Mouse (Mus musculus): ENCODE measurements at regions not wholly inside any gene's neighbourhood (a gene's known extent, or its start where the extent isn't known, plus 50 kb on each side); places are given as distances from the start of the nearest gene placed in this dataset.

DNA sequence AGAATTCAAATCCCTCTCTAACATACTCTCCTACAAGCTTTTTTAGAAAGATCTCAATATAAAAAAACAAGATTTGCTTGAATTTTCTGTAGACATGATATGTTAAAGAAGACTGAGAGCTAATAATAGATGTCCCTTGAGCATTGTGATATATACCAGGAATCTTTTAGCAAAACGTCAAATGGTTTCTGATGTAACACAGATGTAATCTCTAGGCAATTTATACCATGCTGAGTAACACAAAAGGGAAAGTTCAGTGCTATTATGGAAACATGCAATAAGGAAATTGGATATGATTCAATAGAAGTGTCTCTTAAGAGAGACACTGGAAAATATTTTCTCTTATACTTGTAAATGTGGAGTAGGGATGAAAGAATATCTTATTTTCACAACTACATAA lies 434.8 kb upstream of the Fsip2 start:
- intact Hi-C loops (cut with DNase I) = no loop called here
- DNase-seq (ENCODE audit: low spot score in 2 of 2) = no peak

DNA sequence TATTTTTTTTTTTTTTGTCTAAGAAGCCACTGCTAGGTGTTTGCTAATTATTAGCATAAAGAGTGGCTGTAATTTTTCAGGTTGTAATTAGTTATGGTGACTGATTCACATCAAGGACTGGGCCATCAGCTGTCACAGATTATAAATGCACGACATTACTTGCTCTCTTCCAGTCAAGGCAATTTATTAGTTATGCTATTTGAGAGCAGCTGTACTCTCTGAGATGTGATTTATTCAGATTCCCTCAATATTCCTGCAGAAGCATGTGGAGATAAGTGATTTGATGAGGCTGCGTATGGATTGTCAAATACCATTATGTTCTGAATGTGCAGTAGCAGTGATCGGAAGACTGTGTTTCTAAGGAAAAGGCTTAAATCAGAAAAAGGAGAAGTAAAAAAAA lies 428.3 kb upstream of the Fsip2 start:
- DNase-seq (ENCODE audit: low spot score in 2 of 2) = no peak
- intact Hi-C loops (cut with DNase I) = no loop called here

- DNase-seq (ENCODE audit: low spot score in 2 of 2) = no peak
- intact Hi-C loops (cut with DNase I) = no loop called here
Measured at GRCm38 (mm10) chr2:82519951-82520350, 423.5 kb upstream of the Fsip2 start.

DNA sequence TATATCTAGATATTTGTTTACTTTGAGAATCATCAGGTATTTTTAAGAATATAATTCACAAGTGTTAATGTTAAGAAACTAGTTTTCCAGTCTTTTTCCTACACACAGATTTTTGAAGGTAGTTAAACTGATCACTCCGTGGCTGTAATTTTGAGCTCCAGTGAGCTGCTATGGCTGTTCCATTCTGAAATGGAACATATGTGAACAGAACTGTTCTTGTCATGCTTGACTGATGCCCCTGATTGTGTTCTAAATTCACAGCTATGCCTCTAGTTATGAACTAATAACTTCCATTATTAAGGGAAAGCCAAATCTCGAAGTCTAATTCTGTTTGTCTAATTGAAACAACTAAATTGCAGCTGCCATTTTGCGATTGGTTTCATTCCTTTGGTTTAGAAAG lies 404.5 kb upstream of the Fsip2 start:
- no peak for DNase-seq (ENCODE audit: low spot score in 2 of 2)
- intact Hi-C loops (cut with DNase I) = no loop called here

DNA sequence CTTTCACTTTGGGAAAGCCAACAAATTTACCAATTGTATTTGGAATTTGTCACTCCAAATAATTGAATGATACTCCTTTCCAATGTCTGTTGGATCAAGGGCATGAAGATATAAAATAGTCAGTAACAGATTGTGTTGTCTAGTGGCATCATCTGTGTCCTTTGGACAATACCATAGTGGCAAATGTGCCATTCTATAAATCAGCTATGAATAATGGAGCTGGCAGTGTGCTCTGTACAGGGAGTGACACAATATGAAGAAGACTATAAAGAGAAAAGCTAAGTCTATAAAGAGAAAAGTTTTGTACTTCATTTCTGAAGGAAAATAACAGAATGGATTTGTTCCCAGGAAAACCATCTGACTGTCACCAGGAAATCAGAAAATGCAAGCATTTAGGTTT lies 402.8 kb upstream of the Fsip2 start:
- no peak for DNase-seq (ENCODE audit: low spot score in 2 of 2)
- intact Hi-C loops (cut with DNase I) = no loop called here

DNA sequence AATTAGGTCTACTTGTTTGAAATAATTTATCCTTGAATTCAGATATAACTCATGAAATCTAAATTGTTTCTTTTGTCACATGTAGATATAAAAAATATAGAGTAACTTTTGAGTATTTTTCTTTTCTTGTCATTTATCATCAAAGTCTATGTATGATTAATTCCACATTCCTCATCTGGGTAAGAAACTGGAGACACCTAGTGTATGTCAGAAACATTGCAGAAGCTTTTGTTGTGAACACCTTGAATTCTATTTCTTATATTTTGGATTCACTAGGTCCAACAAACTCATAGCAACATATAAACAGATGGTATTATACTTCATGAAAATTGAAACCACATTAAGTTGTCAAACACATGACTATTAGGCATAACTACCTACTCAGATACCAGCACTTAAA lies 373.1 kb upstream of the Fsip2 start:
- no peak for DNase-seq (ENCODE audit: low spot score in 2 of 2)
- intact Hi-C loops (cut with DNase I) = loop anchor here (10.0 kb wide), 2 partner anchors 186 to 764 kb away; no protein-coding TSS in a partner anchor

GRCm38 (mm10) chr2:82572099-82572498 lies 371.3 kb upstream of the Fsip2 start:
- intact Hi-C loops (cut with DNase I) = loop anchor here (10.0 kb wide), 2 partner anchors 187 to 763 kb away; no protein-coding TSS in a partner anchor
- DNase-seq (ENCODE audit: low spot score in 2 of 2) = no peak

DNA sequence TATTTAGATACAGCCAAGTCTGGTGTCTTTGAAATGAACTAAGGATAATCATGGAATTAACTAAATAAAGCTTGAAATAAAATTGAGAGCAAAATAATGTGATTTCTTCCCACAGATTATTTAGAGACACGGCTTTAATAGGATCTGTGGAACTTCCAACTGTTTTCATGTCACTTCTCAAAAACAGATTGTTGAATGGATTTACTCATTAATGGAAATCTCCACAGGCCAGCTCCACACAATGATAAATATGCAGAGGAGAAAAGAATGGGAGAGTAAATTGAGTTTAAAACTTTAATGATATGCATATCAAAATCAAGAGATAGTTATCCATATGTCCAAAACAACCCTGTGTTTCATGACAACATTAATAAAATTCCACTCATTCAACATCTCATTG lies 369.6 kb upstream of the Fsip2 start:
- DNase-seq (ENCODE audit: low spot score in 2 of 2) = no peak
- intact Hi-C loops (cut with DNase I) = loop anchor here (10.0 kb wide), 2 partner anchors 189 to 761 kb away; no protein-coding TSS in a partner anchor

GRCm38 (mm10) chr2:82579665-82580064 lies 363.8 kb upstream of the Fsip2 start:
- DNase-seq (ENCODE audit: low spot score in 2 of 2) = no peak

GRCm38 (mm10) chr2:82616185-82616584 lies 327.2 kb upstream of the Fsip2 start:
- intact Hi-C loops (cut with DNase I) = no loop called here
- DNase-seq (ENCODE audit: low spot score in 2 of 2) = no peak

More at GRCm38 (mm10) chr2:82579665-82580064, 363.8 kb upstream of the Fsip2 start:
- intact Hi-C loops (cut with DNase I) = loop anchor here (10.0 kb wide), 2 partner anchors 195 to 755 kb away; no protein-coding TSS in a partner anchor

DNA sequence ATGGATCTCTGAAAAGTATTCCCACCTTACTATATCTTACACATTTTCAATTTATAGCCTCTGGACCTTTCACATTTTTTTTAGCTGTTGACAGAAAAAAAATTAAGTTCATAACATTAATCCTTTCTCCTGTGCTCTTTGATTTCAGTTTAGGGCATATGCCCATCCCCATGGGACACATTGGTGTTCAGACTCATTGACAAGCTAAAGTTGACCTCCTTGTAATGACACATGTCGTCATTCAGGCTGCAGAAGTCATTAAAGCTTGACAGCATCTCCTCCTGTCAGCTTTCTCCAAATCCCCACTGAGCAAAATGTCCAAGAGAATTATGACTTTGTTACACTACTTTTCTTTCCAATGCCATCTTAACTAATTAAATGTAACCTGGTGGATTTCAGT lies 322.9 kb upstream of the Fsip2 start:
- intact Hi-C loops (cut with DNase I) = no loop called here

DNA sequence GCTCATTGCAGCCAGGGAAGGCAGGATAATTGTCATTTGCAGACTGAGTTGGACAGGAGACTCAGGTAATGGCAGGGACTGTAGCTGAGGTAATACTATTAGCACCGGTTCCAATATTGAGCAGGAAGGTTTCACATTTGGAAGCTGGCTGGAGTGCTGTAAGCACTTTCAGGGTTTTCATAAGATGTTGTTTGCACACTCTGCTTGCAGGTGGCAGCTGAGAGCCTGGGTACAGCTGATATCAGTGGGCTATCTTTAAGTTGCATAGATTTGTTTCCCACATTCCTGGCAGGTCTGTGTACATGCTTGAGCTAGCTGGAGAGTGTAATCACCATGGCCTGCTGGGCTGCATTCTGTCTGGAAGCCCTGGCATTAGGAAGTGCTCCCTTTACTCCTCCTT lies 299.0 kb upstream of the Fsip2 start:
- no peak for DNase-seq (ENCODE audit: low spot score in 2 of 2)
- intact Hi-C loops (cut with DNase I) = no loop called here

More for the DNA sequence above, 322.9 kb upstream of the Fsip2 start:
- no peak for DNase-seq (ENCODE audit: low spot score in 2 of 2)

All from left cerebral cortex, postnatal 36 days (tissue).